Mouse (Mus musculus): ENCODE measurements around the gene Gnaq.
"Not testable (repeated sequence)": the region's sequence is repeated elsewhere in the genome, so short reads cannot be mapped to it uniquely, and the experiment has no call there.

Gene Gnaq

DNA sequence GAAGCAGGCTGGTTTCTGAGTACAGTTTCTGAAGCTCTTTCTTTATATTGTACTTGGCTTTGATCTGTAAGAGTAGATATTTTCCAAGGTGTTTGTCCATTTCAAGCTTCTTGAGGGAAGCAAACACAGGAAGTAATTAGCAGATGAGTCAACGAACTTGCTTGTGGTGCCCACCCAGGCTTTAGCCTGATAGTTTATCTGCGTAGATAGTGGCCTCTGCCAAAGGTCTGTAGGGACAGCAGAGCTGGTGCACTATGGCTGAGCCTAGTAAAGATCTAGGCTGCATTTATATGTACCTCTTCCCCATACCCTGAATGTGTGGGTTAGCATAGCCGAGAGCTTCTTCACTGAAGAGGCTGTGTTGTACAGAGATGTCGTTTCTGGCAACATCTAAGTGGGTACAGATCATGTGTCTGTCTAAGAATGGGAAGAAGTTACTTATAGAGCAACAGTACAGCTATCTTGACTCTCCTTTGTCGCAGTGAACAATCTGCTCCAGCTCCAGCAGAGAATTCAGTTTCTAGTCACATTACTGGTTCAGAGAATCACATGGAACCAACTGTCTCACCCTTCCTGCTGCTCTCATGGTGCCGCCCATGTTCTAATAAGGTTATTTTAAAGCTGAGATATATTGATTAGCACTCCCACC, 127.3 kb downstream of the Gnaq start:
- DNase-seq (ENCODE audit: low read depth, low spot score) = no peak

DNA sequence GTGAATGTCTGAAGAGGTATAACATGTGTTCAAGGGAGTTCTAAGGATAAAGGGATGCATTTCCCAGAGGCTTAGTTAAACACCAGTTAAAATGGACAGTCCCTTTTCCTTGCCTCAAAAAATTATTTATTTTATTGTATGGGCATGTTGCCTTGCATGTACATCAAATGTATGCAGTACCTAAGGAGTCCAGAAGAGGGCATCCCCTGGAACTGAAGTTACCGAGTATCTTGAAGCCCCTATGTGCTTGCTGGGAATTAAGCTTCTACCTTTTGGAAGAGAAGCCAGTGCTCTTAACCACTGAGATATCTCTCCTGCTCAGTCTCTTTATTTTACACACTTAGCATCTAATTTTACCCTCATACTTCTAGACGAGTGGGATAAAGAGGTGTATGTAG, 127.8 kb downstream of the Gnaq start:
- DNase-seq (ENCODE audit: low read depth, low spot score) = peak; percentile 16

DNA sequence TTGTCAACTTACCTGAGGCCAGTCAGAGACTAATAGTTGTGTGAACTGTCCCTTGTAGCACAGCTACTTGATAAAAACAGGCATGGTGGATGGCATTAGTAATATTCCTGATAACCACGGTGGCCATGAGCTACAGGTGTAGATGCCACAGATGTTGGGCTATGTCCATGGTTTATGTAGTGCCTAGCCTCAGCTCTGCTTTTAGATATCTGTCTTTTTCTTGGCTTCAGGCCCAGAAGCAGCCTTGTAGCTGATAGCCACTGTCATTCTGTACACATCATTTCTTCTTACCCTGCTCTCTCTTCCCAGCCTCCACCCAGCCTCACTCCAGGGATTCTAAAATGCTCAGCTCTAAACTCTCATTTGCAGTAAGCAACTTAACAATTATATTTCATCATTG, 128.3 kb downstream of the Gnaq start:
- no peak for DNase-seq (ENCODE audit: low read depth, low spot score)

DNA sequence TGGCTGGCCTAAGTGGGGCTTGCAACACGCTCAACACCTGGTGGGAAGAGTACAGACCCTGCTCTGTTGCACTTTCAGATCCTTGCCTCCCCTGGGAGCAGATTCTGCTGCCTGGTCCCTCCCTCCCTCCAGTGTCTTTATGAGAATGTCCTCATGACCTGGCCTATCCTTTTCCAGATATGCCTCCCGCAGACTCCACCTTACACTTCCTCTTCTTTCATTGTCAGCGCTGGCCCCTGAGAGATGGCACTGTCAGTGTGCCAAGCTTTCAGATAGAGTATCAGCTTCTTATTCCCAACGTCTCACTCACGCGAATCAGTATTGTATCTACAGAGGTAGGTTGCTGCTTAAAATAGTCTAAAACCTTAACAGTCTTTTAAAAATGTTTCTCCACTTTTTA, 129.0 kb downstream of the Gnaq start:
- DNase-seq (ENCODE audit: low read depth, low spot score) = no peak

DNA sequence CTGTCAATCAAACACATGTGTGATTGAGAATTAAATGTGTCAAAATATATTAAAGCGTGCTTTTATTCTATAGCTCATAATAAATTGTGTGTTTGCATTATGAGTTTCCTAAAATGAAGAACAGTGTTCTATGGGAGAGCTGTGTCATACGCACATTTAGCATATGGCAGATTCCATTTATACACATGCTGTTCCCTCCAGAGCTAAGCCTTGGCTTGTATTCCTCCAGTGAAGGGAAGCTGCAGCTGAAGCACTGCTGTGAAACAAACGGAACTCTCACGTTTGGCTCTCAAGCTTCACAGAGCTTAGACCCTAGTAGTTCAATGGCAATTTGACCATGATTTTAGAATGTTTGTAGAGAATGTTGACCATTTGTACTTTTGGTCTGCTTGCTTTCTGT, 129.7 kb downstream of the Gnaq start:
- DNase-seq (ENCODE audit: low read depth, low spot score) = no peak

DNA sequence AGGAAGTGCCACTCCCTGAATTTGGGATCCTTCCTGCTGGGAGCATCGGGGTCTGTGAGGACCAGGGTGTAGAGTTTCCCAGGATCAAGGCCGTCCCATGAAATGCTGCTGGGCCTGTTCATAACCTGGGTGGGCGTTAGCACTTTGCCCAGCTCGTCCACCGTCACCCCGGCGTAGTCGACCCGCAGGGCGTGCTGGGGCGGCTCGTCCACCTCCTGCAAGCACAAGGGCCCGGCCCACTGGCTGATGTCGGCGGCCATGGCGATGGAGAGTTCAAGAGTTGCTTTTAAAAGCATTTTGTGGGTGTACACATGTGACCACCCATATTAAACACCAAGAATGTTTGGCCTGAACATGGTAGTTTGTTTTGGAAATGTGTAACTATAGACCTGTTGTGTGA, 134.7 kb downstream of the Gnaq start:
- not testable (repeated sequence) for DNase-seq (ENCODE audit: low read depth, low spot score)

DNA sequence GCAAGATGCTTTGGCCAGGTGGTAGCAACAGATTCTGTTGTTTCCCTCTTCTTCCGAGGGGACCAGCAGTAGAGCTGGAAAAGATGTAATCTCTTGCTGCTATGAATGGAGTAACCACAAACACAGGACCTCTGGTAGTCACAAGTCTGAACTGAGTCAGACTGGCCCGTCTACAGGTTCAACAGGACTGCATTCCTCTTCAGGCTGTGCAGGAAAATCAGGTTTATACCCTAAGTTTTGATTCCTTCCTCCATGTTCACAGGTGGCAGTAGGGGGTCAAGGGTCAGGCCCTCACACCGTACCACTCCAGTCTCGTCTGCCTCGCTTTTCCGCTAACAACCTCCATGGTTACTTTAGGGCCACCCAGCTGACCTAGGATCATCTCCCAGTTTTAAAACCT, 137.6 kb downstream of the Gnaq start:
- DNase-seq (ENCODE audit: low read depth, low spot score) = no peak

DNA sequence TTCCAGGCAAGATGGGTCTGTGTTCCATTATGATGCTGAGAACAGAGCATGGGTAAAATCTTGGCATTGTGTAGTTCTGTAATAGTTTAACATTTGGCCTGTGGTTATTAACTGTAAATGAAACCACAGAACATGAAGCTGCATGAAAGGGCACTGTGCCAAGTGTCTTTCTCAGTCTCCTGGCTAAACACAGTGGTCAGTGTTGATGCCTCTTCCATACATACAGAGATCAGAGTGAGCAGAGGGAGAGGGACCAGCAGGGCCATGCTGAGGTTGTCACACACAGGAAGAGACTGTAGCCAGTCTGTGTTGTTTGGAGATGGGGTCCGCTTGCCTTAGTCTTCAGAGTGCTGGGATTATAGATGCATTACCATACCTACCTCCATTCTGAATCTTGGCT, 138.4 kb downstream of the Gnaq start:
- DNase-seq (ENCODE audit: low read depth, low spot score) = no peak

DNA sequence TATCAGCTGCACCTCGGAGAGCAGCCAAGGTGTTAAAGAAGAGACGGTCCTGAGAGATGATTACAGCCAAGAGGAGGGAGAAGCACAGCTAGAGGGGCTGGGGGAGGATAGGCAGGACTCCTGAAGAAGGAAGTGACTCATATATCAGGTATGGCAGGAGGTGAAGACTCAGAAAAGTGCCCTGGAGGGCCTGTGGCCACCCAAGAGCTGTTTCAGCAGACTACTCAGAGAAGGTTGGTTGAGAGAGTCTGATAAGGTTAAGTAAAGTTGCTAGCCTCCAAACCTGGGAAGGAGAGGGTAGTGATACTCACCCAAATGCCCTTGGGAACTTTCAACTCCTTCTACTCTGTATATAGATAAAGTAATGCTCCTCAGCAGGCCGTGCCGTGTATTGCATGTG, 140.4 kb downstream of the Gnaq start:
- DNase-seq (ENCODE audit: low read depth, low spot score) = no peak

DNA sequence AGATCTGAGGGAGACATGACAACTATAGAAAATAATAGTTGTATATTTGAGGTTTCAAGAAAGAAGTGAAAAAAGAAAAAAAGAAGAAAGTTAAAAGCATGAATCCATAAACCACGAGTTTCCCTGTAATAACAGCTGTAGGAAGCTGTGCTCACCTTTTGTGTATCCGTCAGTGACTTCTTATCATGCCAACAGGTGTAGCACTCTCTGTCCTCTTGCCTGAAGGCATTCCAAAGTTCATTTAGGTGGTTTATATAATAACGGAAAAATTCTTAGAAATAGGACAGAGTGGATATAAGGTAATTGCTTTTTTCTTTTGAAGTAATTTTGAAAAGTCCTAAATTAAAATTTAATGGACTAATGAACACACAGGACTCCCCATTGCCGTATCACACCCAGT, 147.6 kb downstream of the Gnaq start:
- DNase-seq (ENCODE audit: low read depth, low spot score) = no peak

DNA sequence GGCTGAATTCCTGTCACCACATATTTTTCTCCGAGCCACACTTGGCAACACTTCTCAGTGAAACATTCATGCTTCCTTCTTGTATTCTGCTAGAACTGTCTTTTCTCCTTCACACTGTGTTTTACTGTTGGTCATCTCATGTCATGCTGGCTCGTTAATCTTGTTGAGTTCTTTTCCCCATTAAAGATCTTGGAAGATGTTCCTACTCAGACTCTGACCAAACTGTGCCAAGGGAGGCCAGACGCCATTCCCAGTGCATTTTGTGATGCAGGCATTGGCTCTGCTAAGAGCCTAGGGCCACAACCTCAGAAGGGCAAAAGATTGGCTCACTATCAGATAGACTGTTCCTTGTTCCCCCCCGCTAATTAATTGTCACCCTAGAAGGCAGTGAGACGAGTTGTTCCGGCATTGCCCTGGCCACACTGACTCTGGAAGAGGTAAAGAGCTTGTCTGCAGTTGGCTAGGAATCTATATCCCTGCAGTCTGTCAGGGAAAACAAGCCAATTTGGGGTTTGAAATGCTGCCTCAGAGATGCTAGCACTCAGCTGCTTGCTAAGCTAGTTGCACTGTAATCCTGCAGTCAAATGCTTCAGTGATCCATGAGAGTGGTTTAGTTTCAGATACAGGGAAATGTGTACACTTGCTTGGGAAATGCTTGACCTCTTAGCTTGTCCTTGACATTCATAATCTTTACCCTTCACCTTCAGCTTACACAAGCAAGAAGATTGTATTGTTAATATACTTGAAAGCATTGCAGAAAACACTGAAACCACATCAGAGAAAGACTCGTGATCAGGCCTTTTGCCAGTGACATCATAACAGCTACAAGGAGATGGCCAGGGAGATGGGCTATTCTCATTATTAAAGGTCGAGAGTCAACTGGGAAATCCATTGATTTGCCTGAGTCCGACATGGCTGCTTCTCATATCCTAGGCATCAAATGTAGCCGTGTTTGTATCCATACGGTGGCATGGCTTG, 152.7 kb downstream of the Gnaq start:
- no peak for DNase-seq (ENCODE audit: low read depth, low spot score)

DNA sequence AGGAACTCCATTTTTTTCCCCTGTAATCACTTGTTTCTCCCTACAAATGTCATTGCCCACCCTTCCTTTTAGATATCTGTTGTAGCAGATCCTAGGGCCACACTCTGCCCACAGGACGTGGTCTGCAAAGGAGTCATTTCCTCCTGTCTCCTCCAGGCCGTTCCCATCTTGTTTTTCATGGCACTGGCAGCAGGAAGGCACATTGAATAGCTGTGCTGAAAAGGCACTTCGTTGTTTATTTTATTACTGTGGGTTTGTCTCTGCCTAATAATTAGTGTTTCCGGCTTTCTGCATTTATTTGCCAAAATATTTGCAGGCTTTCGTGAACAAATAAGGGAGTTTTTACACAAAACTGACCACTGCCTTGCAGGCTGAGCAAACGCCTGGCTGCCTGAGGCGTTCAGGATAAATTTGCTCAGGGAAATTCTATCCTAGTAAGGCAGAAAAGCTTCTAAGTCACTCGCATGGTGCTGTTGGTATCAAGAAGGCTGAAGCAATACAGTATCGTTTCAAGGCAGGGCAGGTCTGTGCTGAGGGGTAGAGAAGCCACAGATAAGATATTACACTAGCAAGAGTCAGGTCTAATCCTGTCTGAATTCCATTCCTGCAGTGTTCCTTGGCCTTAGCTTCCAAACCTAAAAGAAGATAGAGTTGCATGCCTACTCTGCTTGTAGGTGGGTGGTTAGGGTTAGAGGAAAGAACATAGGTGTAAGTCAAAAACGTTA, 154.0 kb downstream of the Gnaq start:
- DNase-seq (ENCODE audit: low read depth, low spot score) = no peak

DNA sequence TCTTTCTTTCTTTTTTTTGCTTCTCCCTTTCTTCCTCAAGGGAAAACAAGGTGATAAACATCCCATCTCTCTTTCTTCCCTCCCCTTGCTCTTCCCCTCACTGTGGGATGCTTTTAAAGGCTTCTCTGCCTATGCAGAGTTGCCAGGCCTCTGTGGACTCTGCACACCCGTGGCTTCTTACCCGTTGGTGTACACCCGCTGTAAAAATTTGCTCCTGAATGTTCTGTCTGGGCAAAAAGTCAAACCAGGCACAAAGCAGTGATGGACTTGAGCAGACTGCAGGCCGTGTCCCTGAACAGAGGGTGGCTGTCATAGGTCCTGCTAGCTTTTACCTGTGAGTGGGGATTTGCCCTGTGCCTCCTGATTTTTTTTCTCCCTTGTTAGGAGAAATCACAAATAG, 154.7 kb downstream of the Gnaq start:
- no peak for DNase-seq (ENCODE audit: low read depth, low spot score)

DNA sequence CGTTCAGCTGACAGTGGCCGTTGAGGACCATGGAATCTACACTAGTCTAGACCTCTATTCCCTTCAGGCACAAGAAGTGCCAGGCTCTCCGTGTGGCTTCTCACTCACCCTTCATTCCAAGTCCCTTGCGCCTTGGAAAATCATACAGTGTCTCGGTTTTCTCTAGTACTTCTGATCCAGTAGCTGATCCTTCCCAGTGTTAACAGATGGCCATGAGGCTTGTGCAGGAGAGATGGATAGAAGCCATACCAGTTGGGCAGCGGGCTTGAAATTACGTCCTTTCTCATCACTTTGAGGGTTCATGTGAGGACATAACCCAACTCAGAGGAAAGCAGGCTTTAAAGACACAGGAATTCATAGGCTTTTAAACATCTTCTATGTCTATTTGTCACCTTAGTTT, 155.3 kb downstream of the Gnaq start:
- DNase-seq (ENCODE audit: low read depth, low spot score) = no peak

DNA sequence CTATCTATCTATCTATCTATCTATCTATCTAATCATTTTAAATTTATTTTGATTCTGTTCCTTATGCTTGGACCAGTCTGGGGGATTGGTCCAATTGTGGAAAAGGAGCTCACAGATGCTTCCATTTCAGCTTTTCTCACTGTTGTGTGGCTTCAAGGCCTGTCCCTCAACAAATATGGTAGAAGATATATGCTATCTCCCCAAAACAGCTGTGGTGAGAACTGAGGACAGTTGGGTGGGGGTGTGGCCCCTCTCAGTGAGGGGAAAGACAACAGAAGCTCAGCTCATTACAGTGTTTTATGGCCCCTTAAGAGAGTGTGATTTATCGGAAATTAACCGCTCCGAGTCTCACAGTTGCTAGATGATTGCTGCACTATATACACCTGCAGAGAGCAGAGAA, 158.5 kb downstream of the Gnaq start:
- DNase-seq (ENCODE audit: low read depth, low spot score) = no peak

DNA sequence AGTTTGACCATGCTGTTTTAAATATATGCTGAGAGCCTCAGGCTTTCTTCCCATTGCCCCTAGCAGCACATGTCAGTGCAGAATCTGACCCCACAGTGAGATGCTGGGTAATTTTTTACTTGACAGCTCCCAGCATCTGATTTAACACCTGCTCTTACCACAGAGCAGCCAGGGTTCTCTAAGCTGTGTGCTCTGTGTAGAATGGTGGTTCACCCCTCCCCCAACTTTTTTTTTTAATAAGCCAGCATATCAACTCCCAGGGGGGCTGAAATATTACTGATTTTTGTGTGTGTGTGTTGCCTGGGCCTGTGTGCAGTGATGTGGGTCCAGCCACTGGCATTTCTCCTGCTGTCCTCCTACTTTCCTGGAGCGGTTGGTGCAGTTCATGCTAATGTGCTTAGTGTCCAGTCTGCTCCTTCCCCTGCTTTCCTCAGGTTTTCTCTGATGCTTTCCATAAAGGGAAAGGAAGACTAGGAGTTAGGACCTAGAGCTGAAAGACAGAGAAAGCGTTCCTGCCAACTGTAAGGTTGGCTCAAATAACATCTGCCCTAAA, 159.5 kb downstream of the Gnaq start:
- DNase-seq (ENCODE audit: low read depth, low spot score) = no peak

DNA sequence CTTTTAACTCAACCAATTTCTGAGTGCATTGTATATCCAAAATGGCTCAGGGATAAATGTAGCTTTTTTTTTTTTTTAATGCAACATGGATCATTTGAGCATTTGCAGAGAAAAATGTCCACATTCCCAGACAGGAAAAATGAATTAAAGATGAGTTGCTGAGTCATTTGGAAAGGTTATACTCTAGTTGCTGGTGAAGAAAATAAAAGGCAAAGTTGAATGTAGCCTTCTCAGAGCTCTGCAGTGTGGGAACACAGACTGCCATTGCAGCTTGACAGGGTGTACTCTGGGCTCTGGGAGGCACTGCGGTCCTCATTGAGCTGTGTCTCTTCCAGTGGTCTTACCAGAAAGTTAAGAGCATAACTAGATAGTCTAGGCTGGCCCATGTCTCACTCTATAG, 160.3 kb downstream of the Gnaq start:
- no peak for DNase-seq (ENCODE audit: low read depth, low spot score)

DNA sequence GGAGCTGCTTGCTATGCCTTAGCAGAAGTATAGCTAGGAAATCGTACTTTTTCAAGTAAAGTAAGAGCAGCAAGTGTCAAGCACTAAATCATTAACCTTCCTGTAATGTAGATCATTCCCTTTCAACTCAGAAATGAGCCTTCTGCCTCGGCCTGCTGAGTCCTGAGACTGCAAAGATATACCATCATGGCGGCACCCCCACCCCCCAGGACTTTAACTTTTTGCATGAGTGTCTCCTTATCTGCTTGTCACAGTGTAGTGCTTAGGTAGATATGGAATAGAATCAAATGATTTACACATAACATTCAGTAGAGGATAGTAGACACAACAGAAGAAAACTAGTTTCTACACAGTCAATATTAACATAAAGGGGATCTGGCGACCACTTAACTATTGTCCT, 167.8 kb downstream of the Gnaq start:
- DNase-seq (ENCODE audit: low read depth, low spot score) = no peak

DNA sequence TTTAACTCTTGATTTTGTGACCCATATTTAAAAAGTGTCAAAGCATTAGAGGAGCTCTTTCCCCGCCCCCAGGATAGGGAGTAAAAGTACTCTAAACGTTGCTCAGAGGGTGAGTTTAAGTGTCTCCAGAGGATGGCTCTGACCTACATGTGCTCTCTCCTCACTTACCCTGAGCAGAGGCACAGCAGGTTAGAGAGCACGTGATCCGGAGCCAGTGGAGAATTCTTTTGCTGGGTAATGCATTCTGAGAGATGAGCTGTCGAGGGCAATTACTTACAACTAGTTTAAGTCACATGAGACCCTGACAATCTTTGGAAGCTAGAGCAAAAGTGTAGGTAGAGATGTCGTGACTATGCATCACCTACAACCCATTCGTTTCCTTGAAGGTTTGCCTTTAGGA, 168.7 kb downstream of the Gnaq start:
- DNase-seq (ENCODE audit: low read depth, low spot score) = no peak

DNA sequence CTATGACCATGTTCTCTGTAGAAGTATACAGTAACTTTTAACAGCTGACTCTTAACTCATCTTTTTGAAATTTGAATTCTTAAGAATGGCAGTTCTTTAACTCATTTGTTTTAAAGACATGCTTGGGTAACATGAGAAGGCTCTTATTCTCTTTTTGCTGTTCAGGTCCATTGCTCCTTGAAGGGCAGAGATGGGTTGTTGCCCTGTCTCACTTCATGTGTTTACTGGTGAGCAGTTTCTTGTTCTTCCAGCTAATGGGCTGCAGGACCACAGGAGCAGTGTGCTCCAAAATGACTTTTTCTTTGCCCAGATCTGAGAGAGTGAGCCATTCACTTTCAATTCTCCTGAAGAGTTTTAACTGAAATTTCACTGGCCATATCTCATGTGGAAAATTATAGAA, 176.4 kb downstream of the Gnaq start:
- DNase-seq (ENCODE audit: low read depth, low spot score) = no peak

DNA sequence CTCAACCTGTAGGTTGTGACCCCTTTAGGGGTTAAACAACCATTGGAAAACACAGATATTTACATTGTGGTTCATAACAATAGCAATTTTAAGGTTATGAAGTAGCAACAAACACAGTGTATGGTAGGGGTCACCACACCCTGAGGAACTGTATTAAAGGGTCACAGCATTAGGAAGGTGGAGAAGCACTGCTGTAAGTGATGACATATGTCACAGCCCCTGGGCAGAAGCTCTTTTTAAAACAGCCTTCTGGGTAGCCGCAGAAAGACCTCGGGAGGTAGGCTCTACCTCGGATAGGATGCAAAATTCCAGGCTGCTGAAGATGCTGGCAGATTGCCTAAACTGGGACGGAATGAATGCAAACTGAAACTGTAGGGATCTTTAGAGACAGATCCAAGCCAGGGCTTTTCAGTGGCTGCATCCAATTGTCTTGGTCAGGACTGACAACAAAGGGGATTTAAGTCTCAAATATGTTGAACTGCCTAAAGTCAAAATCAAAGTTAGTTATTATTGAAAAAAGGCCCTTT, 181.7 kb downstream of the Gnaq start:
- no peak for DNase-seq (ENCODE audit: low read depth, low spot score)

DNA sequence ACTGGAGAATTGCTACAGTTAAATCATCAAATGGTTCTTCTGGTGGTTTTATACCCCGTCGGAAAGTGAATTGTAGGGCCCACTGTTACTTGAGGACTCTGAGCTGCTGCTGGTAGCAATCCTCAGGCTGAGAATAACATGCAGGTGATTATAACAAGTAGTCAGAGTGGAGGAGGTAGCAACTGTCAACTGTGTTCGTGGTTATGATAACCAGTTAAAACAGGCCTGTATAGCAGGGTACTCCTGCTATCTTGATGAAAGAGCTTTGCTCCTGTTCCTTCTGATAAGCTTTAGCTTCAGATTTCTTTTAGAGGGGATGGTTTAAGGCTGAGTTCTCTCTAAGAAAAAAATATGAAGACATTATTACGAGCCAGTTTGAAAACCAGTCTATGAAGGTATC, 182.9 kb downstream of the Gnaq start:
- no peak for DNase-seq (ENCODE audit: low read depth, low spot score)

Measured in retina, postnatal 7 days (tissue).